Comparison of ENCODE assay signal across 21 mouse cellular contexts in the genomic region with DNA sequence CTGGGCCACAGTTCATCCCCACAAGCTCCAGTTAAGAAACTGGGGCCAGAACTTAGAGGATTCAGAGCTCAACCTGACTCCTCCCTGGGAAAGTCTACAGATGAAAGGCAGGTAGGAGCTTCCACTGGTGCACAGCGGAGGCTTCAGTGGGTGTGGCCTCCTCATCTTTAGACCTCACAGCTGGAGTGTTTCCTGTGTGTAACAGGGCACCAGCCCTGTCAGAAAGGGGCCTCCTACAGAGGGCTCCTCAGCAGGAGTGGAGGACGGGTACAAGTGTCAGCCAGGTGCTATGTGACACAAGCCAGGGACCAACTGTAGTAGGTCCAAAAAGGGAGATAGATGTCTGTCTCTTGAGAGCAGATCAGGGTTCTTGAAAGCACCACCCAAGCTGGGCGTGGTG. TPM values are rescaled to one million over a fixed set of nuclear protein-coding genes. Genes with fewer than 3 reads are reported as not detected.
A peak's percentile ranks its signal among the peaks of the same experiment; 100 is the strongest.
DNase-seq lines count a peak whose midpoint lies in the region; ATAC-seq lines count a peak whose summit lies in the region.
"Had no signal": no experiment of that assay in that cellular context is flagged by ENCODE, and none has a peak within 500 bp of the region (broad histone marks: within the 10 kb centered on the region; RNA-seq: fewer than 3 reads in every experiment).

No protein-coding gene starts in this region.

- no peak overlapping the region for H3K4me2 ChIP-seq in heart, embryonic 15.5 days
- H3K4me2 ChIP-seq: limb, embryonic 12.5 days; liver, embryonic 13.5 days had no signal

- H3K27ac ChIP-seq in heart, embryonic 15.5 days: no peak overlapping the region
- H3K27ac ChIP-seq: embryonic facial prominence, embryonic 10.5 days; hindbrain, embryonic 10.5 days; limb, embryonic 12.5 days; liver, embryonic 13.5 days had no signal

- H3K36me3 ChIP-seq in heart, embryonic 15.5 days: no peaks in the 10 kb centered on the region
- H3K36me3 ChIP-seq: embryonic facial prominence, embryonic 10.5 days; hindbrain, embryonic 10.5 days; limb, embryonic 12.5 days; liver, embryonic 13.5 days had no signal

- H3K9ac ChIP-seq in heart, embryonic 15.5 days: no peak overlapping the region
- H3K9ac ChIP-seq: limb, embryonic 12.5 days; liver, embryonic 13.5 days had no signal

- 49% methylated on average over 3 of the region's 3 CpGs for WGBS in heart, embryonic 15.5 days

- no peaks in the 10 kb centered on the region for H3K27me3 ChIP-seq in heart, embryonic 15.5 days
- H3K27me3 ChIP-seq: limb, embryonic 12.5 days; liver, embryonic 13.5 days had no signal

- no peak overlapping the region for H3K4me3 ChIP-seq in heart, embryonic 15.5 days
- H3K4me3 ChIP-seq: embryonic facial prominence, embryonic 10.5 days; erythroblast, embryonic 14.5 days; hindbrain, embryonic 10.5 days; limb, embryonic 12.5 days; liver, embryonic 13.5 days had no signal

- DNase-seq in heart, adult 9 months (ENCODE audit: low spot score in 2 of 2): no peak
- DNase-seq in CD4-positive, CD25-positive, alpha-beta regulatory T cell, adult 2 months (ENCODE audit: low read depth, low spot score): peak; percentile 73
- DNase-seq in ZHBTc4 (ENCODE audit: low read depth, low spot score): peak; percentile 67
- DNase-seq in thymus, postnatal 10 days (ENCODE audit: low spot score in 2 of 2): peak; percentile 72 to 82
- no peak for DNase-seq in adrenal gland, adult 8-10 months
- no peak for DNase-seq in layer of hippocampus, postnatal 25 days (ENCODE audit: extremely low spot score in 1 of 2, low spot score in 1 of 2)
- DNase-seq: adrenal gland, postnatal 10 days; cerebellum, adult 11-12 months; kidney, postnatal 14 days; liver, embryonic 13.5 days; lung, postnatal 14 days had no signal

- no peaks in the 10 kb centered on the region for H3K4me1 ChIP-seq in heart, embryonic 15.5 days (replicated peaks)
- H3K4me1 ChIP-seq: liver, embryonic 13.5 days had no signal

- no peaks in the 10 kb centered on the region for H3K9me3 ChIP-seq in heart, embryonic 15.5 days (replicated peaks)
- H3K9me3 ChIP-seq: embryonic facial prominence, embryonic 10.5 days; hindbrain, embryonic 10.5 days; liver, embryonic 13.5 days had no signal

- ATAC-seq in heart, embryonic 15.5 days (replicated peaks; ENCODE audit: insufficient number of reproducible peaks, insufficient read depth, low FRiP score, low read depth): peak; percentile 66; the same call in 1 of the 2 replicates
- ATAC-seq: forebrain, embryonic 16.5 days; intestine, embryonic 16.5 days; midbrain, embryonic 16.5 days had no signal

RNA-seq across cellular contexts. Expression of gene Lrrc32, which starts 24.2 kb away (rescaled TPM):
- polyA plus RNA-seq in heart, embryonic 15.5 days (2015; fragmentation: Nextera tagmentation; extraction: Ambion mirVana): 7.3 and 9.1 TPM in 2 replicates
- 10 to 100 TPM; 17.4 to 34.0 (median 28.1) TPM for total RNA-seq in adrenal gland, adult 8-10 months (2022)
- 1 to 10 TPM; 2.7 to 3.8 TPM for total RNA-seq in layer of hippocampus, postnatal 25 days (2021)
- total RNA-seq: megakaryocyte-erythroid progenitor cell, adult 5-6 weeks; MEL had no signal

Comparison
In these comparisons a context has a peak if more than half of its experiments do, and no peak if none do; other contexts are left out.
1. DNase-seq: peak in CD4-positive, CD25-positive, alpha-beta regulatory T cell, adult 2 months (single experiment), ZHBTc4 (single experiment) and thymus, postnatal 10 days (2 of 2); none in heart, adult 9 months (0 of 2), adrenal gland, adult 8-10 months (single experiment) and layer of hippocampus, postnatal 25 days (0 of 2).